Mouse (Mus musculus) embryonic facial prominence, embryonic 10.5 days (tissue): Measurements from ENCODE around the gene Rab38. TPM values are rescaled to one million over a fixed set of nuclear protein-coding genes. Genes with fewer than 3 reads are reported as not detected.

ENCODE experiments used
- DNase-seq: peaks from one replicate; pipeline ENCODE4 v3.0.0-alpha.2; 2017; ENCODE audit warnings: low spot score
- H3K27ac ChIP-seq: fragments of 300-500 bp; sonication (generic); replicated peaks from 2 replicates; pipeline ENCODE4 v1.5.1; 2016; ENCODE audit warnings: mild to moderate bottlenecking
- H3K27me3 ChIP-seq: fragments of 300-500 bp; sonication (generic); replicated peaks from 2 replicates; pipeline ENCODE4 v1.6.1; 2016; ENCODE audit warnings: low read depth, mild to moderate bottlenecking; ENCODE audit not compliant: poor library complexity, severe bottlenecking
- H3K36me3 ChIP-seq: fragments of 300-500 bp; sonication (generic); replicated peaks from 2 replicates; pipeline ENCODE4 v1.6.1; 2016; ENCODE audit warnings: mild to moderate bottlenecking, moderate library complexity
- H3K4me1 ChIP-seq: fragments of 300-500 bp; sonication (generic); 2 replicates; pipeline ENCODE4 v1.6.1; 2016
- H3K4me3 ChIP-seq: fragments of 300-500 bp; sonication (generic); 2 replicates; pipeline ENCODE4 v1.5.1; 2016; ENCODE audit warnings: mild to moderate bottlenecking, moderate library complexity
- H3K9me3 ChIP-seq: fragments of 300-500 bp; sonication (generic); 2 replicates; pipeline ENCODE4 v1.6.1; 2016; ENCODE audit warnings: mild to moderate bottlenecking
- WGBS: fragments of 180-500 bp; shearing (Covaris S2); methylation state at CpG from one replicate; pipeline ENCODE4 v1.1.7; 2016; 5-methylcytosine and 5-hydroxymethylcytosine counted together
- polyA plus RNA-seq: library from polyadenylated mRNA; unstranded; fragments of >200 nt; fragmentation: Nextera tagmentation; extraction: Ambion mirVana; gene quantifications from 2 replicates; pipeline ENCODE4 v1.2.1, GENCODE M21; 2016

Rab38 gene
- polyA plus RNA-seq = 9.3 and 10.0 TPM in 2 replicates

DNA sequence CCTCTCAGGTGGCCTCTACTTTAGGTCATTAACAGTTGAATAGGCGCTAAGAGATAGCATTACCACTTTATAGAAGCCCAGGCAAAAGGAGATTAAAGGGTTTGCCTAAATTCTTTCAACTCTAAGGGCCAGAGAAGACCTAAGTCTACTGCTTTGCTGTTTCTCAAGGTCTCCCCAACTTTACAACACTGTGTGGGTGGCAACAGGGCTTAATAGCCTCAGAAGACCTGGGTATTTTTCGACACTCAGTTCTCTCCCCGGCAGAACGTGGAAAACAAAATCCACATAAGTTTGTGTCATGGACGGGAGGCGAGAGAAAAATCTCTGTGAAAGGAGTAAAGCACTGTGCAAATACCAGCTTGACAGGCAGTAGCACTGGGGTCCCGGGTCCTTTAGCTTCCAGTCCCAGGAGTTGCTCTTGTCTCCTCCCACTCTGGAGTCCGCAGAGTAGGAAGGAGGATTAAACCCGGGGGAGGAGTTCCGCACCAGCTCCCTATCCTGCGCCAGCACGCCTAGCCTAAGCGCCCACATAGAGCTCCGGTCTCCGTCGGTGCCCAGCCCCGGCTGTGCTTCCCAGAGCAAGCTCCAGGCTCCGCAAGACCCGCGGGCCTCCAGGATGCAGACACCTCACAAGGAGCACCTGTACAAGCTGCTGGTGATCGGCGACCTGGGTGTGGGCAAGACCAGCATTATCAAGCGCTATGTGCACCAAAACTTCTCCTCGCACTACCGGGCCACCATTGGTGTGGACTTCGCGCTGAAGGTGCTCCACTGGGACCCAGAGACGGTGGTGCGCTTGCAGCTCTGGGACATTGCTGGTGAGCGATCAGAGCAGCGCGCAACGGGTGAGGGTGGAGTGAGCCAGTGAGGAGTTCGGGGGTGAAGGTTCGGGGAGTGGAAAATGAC, at the start of gene Rab38:
Rab38 (plus strand) TSS at position 488 of the 906 bp plus-strand sequence.
- H3K4me1 ChIP-seq = no peaks in the 10 kb centered on the region; the same call in 1 of the 2 replicates
- H3K36me3 ChIP-seq = no peaks in the 10 kb centered on the region
- DNase-seq = peak; percentile 79
- peaks cover 23% of the 10 kb centered on the region for H3K27me3 ChIP-seq
- WGBS = under 1% methylated on average over 35 of the region's 35 CpGs
- no peaks in the 10 kb centered on the region for H3K9me3 ChIP-seq
- H3K27ac ChIP-seq = 0 out of 2 replicates have a peak within 1 kb of the TSS, but pooled peaks have one; percentile 37
- H3K4me3 ChIP-seq = peak within 1 kb of the TSS; percentile 69

DNA sequence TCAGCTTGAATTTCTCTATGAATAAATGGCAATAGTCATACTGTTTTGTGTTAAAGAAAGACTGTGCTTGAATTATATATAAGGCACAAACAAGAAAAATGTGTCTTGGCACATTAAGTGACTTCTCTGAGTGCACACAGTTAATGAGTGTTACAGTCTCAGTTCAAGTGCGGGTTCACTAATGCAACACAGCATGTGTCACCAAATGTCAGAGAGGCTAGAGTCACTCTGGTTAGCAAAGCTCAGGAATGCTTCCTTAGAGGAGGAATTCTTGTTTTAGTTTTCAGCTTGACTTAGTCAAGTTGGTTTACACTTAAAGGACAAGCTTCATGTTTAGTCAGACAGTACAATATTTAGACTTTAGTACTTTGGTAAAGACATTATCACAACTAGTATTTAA, 35.5 kb upstream of the Rab38 start:
- H3K4me1 ChIP-seq = no peaks in the 10 kb centered on the region
- no peak overlapping the region for H3K27ac ChIP-seq
- H3K27me3 ChIP-seq = no peaks in the 10 kb centered on the region
- H3K9me3 ChIP-seq = no peaks in the 10 kb centered on the region
- WGBS = 75% methylated on average over 1 of the region's 1 CpGs
- H3K36me3 ChIP-seq = no peaks in the 10 kb centered on the region
- no peak overlapping the region for H3K4me3 ChIP-seq
- DNase-seq = no peak

DNA sequence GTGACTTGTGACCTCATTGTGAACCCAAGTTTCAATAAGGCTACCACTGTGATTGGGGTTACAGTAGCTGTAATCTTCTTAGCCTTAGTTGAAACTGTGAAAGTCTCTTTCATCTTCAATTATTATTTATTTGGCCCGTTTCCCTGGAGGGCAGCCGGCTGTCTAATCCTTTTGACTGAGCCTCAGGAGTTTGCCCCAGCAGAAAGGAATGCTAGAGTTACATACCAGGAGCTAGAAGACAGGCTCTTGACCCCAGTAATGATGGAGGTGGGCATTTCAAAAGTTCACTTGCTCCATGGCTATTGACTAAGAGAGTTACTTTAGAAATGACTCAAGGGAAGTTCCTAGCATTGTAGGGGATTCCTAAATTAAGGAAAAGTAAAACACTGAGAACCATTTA, 34.3 kb upstream of the Rab38 start:
- DNase-seq = peak; percentile 12
- Histone ChIP-seq H3K27ac (no peak overlapping the region), H3K4me3 (no peak overlapping the region), H3K9me3 (no peaks in the 10 kb centered on the region), H3K4me1 (no peaks in the 10 kb centered on the region), H3K36me3 (no peaks in the 10 kb centered on the region), H3K27me3 (no peaks in the 10 kb centered on the region)
- WGBS = 33% methylated on average over 2 of the region's 2 CpGs

DNA sequence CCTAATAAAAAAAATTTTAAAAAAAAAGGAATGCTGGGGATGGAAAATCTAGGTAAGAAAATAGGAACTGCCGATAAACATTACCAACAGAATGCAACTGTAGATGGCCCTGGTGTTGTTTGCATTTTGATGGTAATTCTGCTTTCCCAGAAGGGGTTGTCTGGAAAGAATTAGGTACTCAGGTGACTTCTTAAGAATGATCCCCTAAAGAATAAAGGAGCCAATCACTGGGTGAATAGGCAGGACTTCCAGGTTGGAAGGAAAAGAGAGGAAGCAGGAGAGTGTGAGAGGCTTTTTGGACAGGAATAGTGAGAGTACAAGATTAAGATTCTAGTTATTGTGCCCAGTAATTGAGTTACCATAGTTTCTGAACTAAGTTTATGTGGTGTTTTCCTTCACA, 24.8 kb upstream of the Rab38 start:
- no peaks in the 10 kb centered on the region for H3K36me3 ChIP-seq
- 92% methylated on average over 1 of the region's 1 CpGs for WGBS
- H3K27ac ChIP-seq = no peak overlapping the region
- H3K4me1 ChIP-seq = no peaks in the 10 kb centered on the region
- DNase-seq = no peak
- H3K27me3 ChIP-seq = no peaks in the 10 kb centered on the region
- no peak overlapping the region for H3K4me3 ChIP-seq
- H3K9me3 ChIP-seq = peaks cover 6% of the 10 kb centered on the region; the same call in 1 of the 2 replicates

DNA sequence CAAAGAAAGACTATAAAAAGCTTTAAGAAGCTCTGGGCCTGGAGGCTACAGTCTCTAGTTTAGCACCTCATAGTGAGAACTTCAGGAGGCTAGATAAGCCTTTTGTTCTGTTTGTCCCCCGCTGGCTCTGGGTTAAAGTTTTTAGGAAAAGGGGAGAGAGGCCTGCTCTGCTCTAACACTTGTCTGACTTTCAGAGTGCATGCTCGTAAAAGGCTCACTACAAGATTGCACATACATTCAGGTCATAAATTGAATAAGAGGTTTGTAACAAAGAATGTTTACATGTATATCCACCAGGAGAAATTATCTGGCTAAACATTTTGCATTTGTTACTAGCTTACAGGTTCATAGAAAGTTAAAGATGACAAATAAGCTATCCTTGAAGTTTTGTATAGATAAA, 23.6 kb upstream of the Rab38 start:
- Histone ChIP-seq H3K4me1 (no peaks in the 10 kb centered on the region), H3K27ac (no peak overlapping the region), H3K36me3 (no peaks in the 10 kb centered on the region), H3K9me3 (peaks cover 6% of the 10 kb centered on the region; the same call in 1 of the 2 replicates), H3K4me3 (no peak overlapping the region), H3K27me3 (no peaks in the 10 kb centered on the region)
- no peak for DNase-seq
- WGBS = 84% methylated on average over 2 of the region's 2 CpGs

DNA sequence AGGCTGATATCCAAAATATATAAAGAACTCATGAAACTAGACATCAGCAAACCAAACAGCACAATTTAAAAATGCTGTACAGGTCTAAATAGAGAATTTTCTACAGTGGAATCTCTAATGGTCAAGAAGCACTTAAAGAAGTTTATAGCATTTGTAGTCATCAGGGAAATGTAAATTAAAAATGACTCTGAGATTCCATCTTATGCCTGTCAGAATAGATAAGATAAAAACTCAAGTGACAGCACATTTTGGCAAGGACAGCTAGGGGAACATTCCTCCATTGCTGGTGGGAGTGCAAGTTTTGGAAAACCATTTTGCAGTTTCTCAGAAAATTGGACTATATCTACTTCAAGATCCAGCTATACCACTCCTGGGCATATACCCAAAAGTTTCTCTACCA, 8.3 kb upstream of the Rab38 start:
- H3K9me3 ChIP-seq = no peaks in the 10 kb centered on the region
- H3K4me1 ChIP-seq = no peaks in the 10 kb centered on the region
- no peak for DNase-seq
- no peak overlapping the region for H3K27ac ChIP-seq
- H3K4me3 ChIP-seq = no peak overlapping the region
- no peaks in the 10 kb centered on the region for H3K27me3 ChIP-seq
- no peaks in the 10 kb centered on the region for H3K36me3 ChIP-seq

DNA sequence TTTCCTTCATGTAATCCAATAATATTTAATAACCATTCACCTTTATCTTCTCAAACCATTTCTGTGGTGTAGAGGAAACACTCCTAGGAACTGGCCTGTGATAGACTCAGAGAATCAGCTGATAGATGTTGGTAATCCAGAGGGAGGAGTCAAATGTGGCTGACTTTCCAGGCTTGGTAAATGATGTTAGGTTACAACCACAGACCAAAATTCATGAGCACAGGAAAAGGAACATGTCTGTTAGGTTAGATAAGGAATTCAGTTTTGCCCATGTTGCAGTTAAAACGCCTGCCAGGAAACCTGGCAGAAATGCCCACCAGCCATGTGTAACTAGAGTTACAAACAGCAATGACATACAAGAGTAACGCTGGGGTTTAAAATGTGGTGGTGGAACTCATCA, 6.2 kb upstream of the Rab38 start:
- WGBS = 81% methylated on average over 2 of the region's 2 CpGs
- no peaks in the 10 kb centered on the region for H3K9me3 ChIP-seq
- H3K27me3 ChIP-seq = no peaks in the 10 kb centered on the region
- H3K27ac ChIP-seq = no peak overlapping the region
- no peak overlapping the region for H3K4me3 ChIP-seq
- no peaks in the 10 kb centered on the region for H3K36me3 ChIP-seq
- H3K4me1 ChIP-seq = no peaks in the 10 kb centered on the region
- no peak for DNase-seq

DNA sequence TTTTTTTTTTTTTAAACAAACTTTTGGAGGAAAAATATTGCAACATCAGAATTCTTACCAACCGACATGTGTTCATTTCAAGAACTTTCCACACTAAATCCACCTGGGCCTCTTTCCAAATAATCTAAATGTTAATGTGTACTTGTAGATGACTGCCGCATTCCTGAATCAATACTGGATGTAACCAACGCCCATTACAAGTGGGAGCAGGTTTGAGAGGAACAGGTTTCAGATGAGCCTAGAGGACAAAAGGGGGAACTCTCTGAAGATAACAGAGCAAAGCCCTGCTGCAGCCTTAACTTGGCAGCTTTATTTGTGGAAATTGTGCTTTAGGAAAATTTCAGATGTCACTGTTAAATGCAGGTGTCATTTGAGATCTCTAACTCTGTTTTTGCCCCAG, 4.3 kb upstream of the Rab38 start:
- Histone ChIP-seq H3K9me3 (no peaks in the 10 kb centered on the region), H3K27me3 (peaks cover 11% of the 10 kb centered on the region), H3K36me3 (no peaks in the 10 kb centered on the region), H3K4me3 (no peak overlapping the region), H3K4me1 (no peaks in the 10 kb centered on the region; the same call in 1 of the 2 replicates), H3K27ac (no peak overlapping the region)
- DNase-seq = no peak
- WGBS = 69% methylated on average over 3 of the region's 3 CpGs

DNA sequence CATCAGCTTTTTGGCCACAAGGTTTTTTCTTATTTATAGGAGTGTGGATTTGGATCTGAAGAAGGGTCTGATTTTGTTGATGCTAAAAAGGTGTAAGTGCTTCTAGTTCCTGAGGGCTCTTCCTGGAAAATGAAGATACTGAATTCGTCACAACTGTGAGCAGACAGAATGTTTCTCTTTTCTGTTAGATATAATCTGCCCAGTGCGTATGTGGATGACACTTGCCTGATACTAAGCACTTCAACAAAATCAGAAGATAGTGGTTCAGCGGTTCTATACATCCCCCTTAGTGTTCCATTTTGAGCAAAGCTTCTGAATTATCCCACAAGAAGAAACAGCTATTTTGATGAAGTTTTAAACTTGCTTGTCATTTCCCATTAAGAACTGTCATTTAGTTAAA, 2.6 kb upstream of the Rab38 start:
- Histone ChIP-seq H3K27me3 (peaks cover 23% of the 10 kb centered on the region), H3K9me3 (no peaks in the 10 kb centered on the region), H3K36me3 (no peaks in the 10 kb centered on the region), H3K4me1 (no peaks in the 10 kb centered on the region; the same call in 1 of the 2 replicates), H3K27ac (no peak overlapping the region), H3K4me3 (no peak overlapping the region)
- 86% methylated on average over 3 of the region's 3 CpGs for WGBS
- DNase-seq = no peak

DNA sequence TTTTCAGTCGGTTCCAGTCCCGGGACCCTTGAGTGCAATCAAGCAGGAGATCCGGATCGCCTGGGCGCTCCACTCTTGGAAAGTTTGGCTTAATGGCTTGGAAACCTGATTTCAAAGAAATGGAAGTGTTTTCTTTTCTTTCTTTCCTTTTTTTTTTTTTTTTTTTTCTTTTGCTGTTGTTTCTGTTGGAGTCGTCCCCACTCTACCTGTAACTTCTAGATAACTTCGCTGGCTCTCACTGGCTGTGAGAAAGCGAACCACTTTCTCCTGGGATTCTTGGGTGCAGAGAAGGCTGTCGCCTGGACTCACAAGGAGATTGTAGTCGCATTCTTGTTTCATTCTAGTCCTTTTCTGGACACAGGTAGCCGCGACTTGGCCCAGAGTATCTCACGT, 615 bp downstream of the Rab38 start:
- no peaks in the 10 kb centered on the region for H3K9me3 ChIP-seq
- H3K4me1 ChIP-seq = no peaks in the 10 kb centered on the region; the same call in 1 of the 2 replicates
- peak overlapping the region; percentile 69 for H3K4me3 ChIP-seq
- peaks cover 23% of the 10 kb centered on the region for H3K27me3 ChIP-seq
- DNase-seq = no peak
- 6% methylated on average over 13 of the region's 13 CpGs for WGBS
- H3K27ac ChIP-seq = 0 out of 2 replicates have a peak overlapping the region, but pooled peaks have one; percentile 37
- no peaks in the 10 kb centered on the region for H3K36me3 ChIP-seq

DNA sequence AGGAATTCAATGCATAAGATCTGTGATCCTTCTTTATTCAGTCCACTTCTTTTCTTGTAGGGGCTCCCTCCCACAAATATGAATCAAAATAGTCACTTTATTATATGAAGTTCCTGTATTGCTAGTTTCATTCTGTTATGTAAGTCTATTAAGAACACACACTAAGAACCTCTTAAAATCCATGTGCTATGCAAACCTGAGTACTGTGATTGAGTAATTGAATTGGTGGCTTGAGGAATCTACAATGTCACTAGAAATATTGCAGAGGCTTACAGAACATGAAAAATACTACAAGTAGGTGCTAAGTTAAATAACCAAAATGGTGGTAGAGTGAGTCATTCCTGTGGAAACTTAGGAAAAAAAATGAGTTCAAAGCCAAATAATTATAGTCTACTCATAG, 10.2 kb downstream of the Rab38 start:
- Histone ChIP-seq H3K9me3 (no peaks in the 10 kb centered on the region), H3K4me3 (no peak overlapping the region), H3K27ac (no peak overlapping the region), H3K36me3 (no peaks in the 10 kb centered on the region), H3K27me3 (no peaks in the 10 kb centered on the region), H3K4me1 (no peaks in the 10 kb centered on the region)
- DNase-seq = no peak

DNA sequence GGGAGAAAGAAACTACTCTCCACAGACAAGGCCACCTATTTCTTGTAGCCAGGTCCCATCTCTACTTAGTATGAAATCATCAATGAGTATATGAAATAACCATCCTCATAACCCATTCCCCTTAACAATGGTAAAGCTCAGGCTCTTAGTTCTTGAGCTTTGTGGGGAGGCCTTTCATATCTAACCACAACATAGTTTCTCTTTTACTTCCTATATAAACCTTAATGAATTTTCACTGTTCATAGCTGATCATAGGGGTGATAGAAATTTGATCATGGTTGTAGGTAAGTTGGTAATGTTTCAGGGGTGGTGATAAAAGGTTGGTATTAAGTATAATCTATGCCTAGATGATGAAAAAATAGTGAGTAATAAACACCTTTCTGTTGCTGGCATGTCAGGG, 12.6 kb downstream of the Rab38 start:
- H3K27me3 ChIP-seq = no peaks in the 10 kb centered on the region

DNA sequence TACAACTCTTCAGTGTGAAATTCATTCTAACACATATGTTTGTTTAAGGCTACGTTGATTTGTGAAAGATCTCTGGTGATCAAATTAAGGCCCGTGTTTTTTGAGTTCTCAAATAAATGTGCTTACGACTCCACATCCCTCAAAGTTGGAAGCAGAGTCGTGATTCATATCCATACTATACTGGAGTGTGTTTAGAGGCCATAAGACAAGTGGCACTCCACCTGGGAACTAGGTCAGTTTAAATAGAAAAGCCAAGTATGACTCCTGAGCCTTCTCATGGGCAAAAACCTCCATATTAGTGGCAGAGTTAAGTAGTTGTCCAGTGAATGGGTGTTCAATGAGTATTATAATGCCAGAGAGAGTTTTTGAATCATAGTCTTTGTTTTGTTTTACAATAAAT, 13.4 kb downstream of the Rab38 start:
- no peak for DNase-seq
- no peak overlapping the region for H3K27ac ChIP-seq
- H3K4me1 ChIP-seq = no peaks in the 10 kb centered on the region
- H3K4me3 ChIP-seq = no peak overlapping the region
- no peaks in the 10 kb centered on the region for H3K9me3 ChIP-seq
- no peaks in the 10 kb centered on the region for H3K27me3 ChIP-seq
- WGBS = 82% methylated on average over 4 of the region's 4 CpGs
- no peaks in the 10 kb centered on the region for H3K36me3 ChIP-seq

More for the DNA sequence above, 12.6 kb downstream of the Rab38 start:
- no peak overlapping the region for H3K4me3 ChIP-seq
- H3K4me1 ChIP-seq = no peaks in the 10 kb centered on the region
- no peaks in the 10 kb centered on the region for H3K36me3 ChIP-seq
- H3K27ac ChIP-seq = no peak overlapping the region
- no peaks in the 10 kb centered on the region for H3K9me3 ChIP-seq
- DNase-seq = no peak
